Mouse (Mus musculus) heart, embryonic 10.5 days (tissue): ENCODE data around the gene Rer1. TPM values are rescaled to one million over a fixed set of nuclear protein-coding genes. Genes with fewer than 3 reads are reported as not detected.

Source experiments
- DNase-seq: peaks from one replicate; pipeline ENCODE4 v3.0.0-alpha.2; 2017; ENCODE audit warnings: low spot score
- H3K27ac ChIP-seq: fragments of 300-500 bp; sonication (generic); 2 replicates; pipeline ENCODE4 v1.5.1; 2016; ENCODE audit warnings: mild to moderate bottlenecking
- H3K27me3 ChIP-seq: fragments of 300-500 bp; sonication (generic); 2 replicates; pipeline ENCODE4 v1.6.1; 2016; ENCODE audit warnings: mild to moderate bottlenecking; ENCODE audit not compliant: poor library complexity, insufficient read depth, severe bottlenecking
- H3K36me3 ChIP-seq: fragments of 300-500 bp; sonication (generic); 2 replicates; pipeline ENCODE4 v1.6.1; 2016; ENCODE audit warnings: mild to moderate bottlenecking, moderate library complexity
- H3K4me1 ChIP-seq: fragments of 300-500 bp; sonication (generic); 2 replicates; pipeline ENCODE4 v1.6.1; 2016; ENCODE audit warnings: mild to moderate bottlenecking
- H3K4me3 ChIP-seq: fragments of 300-500 bp; sonication (generic); 2 replicates; pipeline ENCODE4 v1.5.1; 2016; ENCODE audit warnings: mild to moderate bottlenecking, moderate library complexity
- H3K9me3 ChIP-seq: fragments of 300-500 bp; sonication (generic); 2 replicates; pipeline ENCODE4 v1.6.1; 2016; ENCODE audit warnings: mild to moderate bottlenecking, moderate library complexity
- WGBS: fragments of 180-500 bp; shearing (Covaris S2); methylation state at CpG from one replicate; pipeline ENCODE4 v1.1.7; 2016; 5-methylcytosine and 5-hydroxymethylcytosine counted together
- polyA plus RNA-seq: library from polyadenylated mRNA; unstranded; fragments of >200 nt; fragmentation: Nextera tagmentation; extraction: Ambion mirVana; gene quantifications from 2 replicates; pipeline ENCODE4 v1.2.1, GENCODE M21; 2016

Gene Rer1
- polyA plus RNA-seq, 1 experiment from 2014 or later = 165 TPM

GRCm38 (mm10) chr4:155024170-155025010, 61.8 kb downstream of the Rer1 start:
- Histone ChIP-seq H3K36me3 (no peaks in the 10 kb centered on the region), H3K27ac (no peak overlapping the region), H3K4me1 (peaks cover 5% of the 10 kb centered on the region), H3K4me3 (no peak overlapping the region), H3K9me3 (no peaks in the 10 kb centered on the region), H3K27me3 (peaks cover 45% of the 10 kb centered on the region)
- WGBS = 81% methylated on average over 11 of the region's 11 CpGs
- no peak for DNase-seq

Other genes starting within 250 kb of the Rer1 start
- gene Ttc34, start 248.9 kb downstream of the Rer1 start, polyA plus RNA-seq = 0.39 and 0.44 TPM in 2 replicates
- 0.12 and 0.62 TPM in 2 replicates for gene Mmel1, start 216.8 kb downstream of the Rer1 start, polyA plus RNA-seq
- 24.6 and 32.3 TPM in 2 replicates for gene Fam213b, start 187.2 kb downstream of the Rer1 start, polyA plus RNA-seq
- gene Tnfrsf14, start 157.8 kb downstream of the Rer1 start, polyA plus RNA-seq = 1.6 and 2.6 TPM in 2 replicates
- gene Hes5, start 125.5 kb downstream of the Rer1 start, polyA plus RNA-seq = 0.15 and 0.26 TPM in 2 replicates
- gene Pank4, start 122.3 kb downstream of the Rer1 start, polyA plus RNA-seq = 45.3 and 49.2 TPM in 2 replicates
- 0.41 and 0.57 TPM in 2 replicates for gene Plch2, start 29.6 kb downstream of the Rer1 start, polyA plus RNA-seq
- 17.3 and 19.4 TPM in 2 replicates for gene Pex10, start 19.4 kb downstream of the Rer1 start, polyA plus RNA-seq
- 3.6 and 4.6 TPM in 2 replicates for gene Morn1, start 195 bp upstream of the Rer1 start, polyA plus RNA-seq
- gene Ski, start 136.2 kb upstream of the Rer1 start, polyA plus RNA-seq = 7.5 and 11.3 TPM in 2 replicates
- 77.0 and 87.4 TPM in 2 replicates for gene Faap20, start 163.4 kb upstream of the Rer1 start, polyA plus RNA-seq